Mouse (Mus musculus): ENCODE measurements around the gene Gm21541.
"Not testable (repeated sequence)": the region's sequence is repeated elsewhere in the genome, so short reads cannot be mapped to it uniquely, and the experiment has no call there.

Gene Gm21541

GRCm38 (mm10) chr4:41903310-41903709 is at the start of gene Gm21541:
Gm21541 (plus strand) TSS chr4:41903610.
- not testable (repeated sequence) for DNase-seq (ENCODE audit: low read depth, low spot score)

GRCm38 (mm10) chr4:41941272-41941671 is 37.9 kb downstream of the Gm21541 start, which contains the start of gene Gm20878:
Gm20878 (plus strand) TSS chr4:41941572.
- not testable (repeated sequence) for DNase-seq (ENCODE audit: low read depth, low spot score)

Measured in brain, embryonic 18.5 days (tissue).